Mouse (Mus musculus) intestine, embryonic 14.5 days (tissue): Measurements from ENCODE around the gene Pak1ip1. TPM values are rescaled to one million over a fixed set of nuclear protein-coding genes. Genes with fewer than 3 reads are reported as not detected.

Source experiments
- ATAC-seq: fragments of 200-750 bp; cut with Nextera tagmentation; replicated peaks from 2 replicates; pipeline ENCODE4 v1.8.0; 2017; ENCODE audit warnings: low read depth, moderate number of reproducible peaks, moderate TSS enrichment, moderate library complexity; ENCODE audit not compliant: low FRiP score, low TSS enrichment
- DNase-seq: peaks from one replicate; pipeline ENCODE4 v3.0.0-alpha.2; 2018; ENCODE audit warnings: low spot score
- H3K27ac ChIP-seq: fragments of 300-500 bp; sonication (generic); 2 replicates; pipeline ENCODE4 v1.5.1; 2014; ENCODE audit warnings: low read depth, mild to moderate bottlenecking, control low read depth
- H3K27me3 ChIP-seq: fragments of 300-500 bp; sonication (generic); replicated peaks from 2 replicates; pipeline ENCODE4 v1.6.1; 2014; ENCODE audit warnings: low read length, control low read depth; ENCODE audit not compliant: control insufficient read depth, insufficient read depth
- H3K36me3 ChIP-seq: fragments of 300-500 bp; sonication (generic); 2 replicates; pipeline ENCODE4 v1.6.1; 2014; ENCODE audit warnings: low read length, control low read depth; ENCODE audit not compliant: control insufficient read depth, insufficient read depth
- H3K4me1 ChIP-seq: fragments of 300-500 bp; sonication (generic); replicated peaks from 2 replicates; pipeline ENCODE4 v1.6.1; 2014; ENCODE audit warnings: low read length, control low read depth, mixed read lengths; ENCODE audit not compliant: control insufficient read depth, insufficient read depth
- H3K4me2 ChIP-seq: fragments of 300-500 bp; sonication (generic); 2 replicates; pipeline ENCODE4 v1.6.1; 2014; ENCODE audit warnings: low read length
- H3K4me3 ChIP-seq: fragments of 300-500 bp; sonication (generic); 2 replicates; pipeline ENCODE4 v1.5.1; 2014; ENCODE audit warnings: low read depth, low read length, control low read depth, mixed read lengths
- H3K9ac ChIP-seq: fragments of 300-500 bp; sonication (generic); 2 replicates; pipeline ENCODE4 v1.6.1; 2014; ENCODE audit warnings: mild to moderate bottlenecking, low read length
- H3K9me3 ChIP-seq: fragments of 300-500 bp; sonication (generic); 2 replicates; pipeline ENCODE4 v1.6.1; 2016; ENCODE audit warnings: low read length, control low read depth; ENCODE audit not compliant: control insufficient read depth
- WGBS: fragments of 180-500 bp; shearing (Covaris S2); extraction: QIAGEN DNeasy Blood & Tissue Kit; methylation state at CpG from one replicate; pipeline ENCODE4 v1.1.7; 2014; 5-methylcytosine and 5-hydroxymethylcytosine counted together
- polyA plus RNA-seq: library from polyadenylated mRNA; unstranded; fragments of >200 nt; fragmentation: Nextera tagmentation; extraction: Ambion mirVana; gene quantifications from 2 replicates; pipeline ENCODE4 v1.2.1, GENCODE M21; 2014

Gene Pak1ip1
- polyA plus RNA-seq, 1 experiment from 2014 or later: 72.2 TPM

DNA sequence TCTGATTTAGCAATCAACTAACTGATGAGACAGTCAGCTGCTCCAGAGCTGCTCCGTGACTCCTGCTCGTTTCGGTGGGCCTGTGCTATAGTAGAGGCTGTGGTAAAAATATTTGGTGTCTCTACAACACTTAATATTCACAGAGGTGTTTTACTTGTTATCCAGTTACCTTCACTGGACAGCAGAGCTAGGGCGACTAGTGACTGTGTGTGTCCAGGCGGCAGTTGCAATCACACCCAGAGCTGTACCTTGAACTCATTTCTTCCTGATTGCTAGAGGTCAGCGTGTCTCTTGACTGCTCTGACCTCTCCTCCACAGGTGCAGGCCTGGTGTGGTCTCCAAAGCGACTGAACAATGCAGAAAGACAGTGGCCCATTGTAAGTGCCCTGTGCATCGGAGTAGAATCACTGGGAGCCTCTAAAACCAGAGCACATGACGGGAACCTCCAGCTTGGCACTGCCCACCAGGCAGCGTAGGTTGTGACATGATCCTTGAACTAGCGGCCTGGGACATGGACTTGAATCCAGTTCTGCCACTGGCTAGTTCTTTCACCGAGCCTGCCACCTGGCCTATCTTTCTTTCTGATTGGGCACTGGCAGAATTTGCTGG, 16.1 kb downstream of the Pak1ip1 start:
- H3K27ac ChIP-seq: peak overlapping the region; percentile 89
- ATAC-seq (peak; percentile 10; the same call in 1 of the 2 replicates), DNase-seq (no peak)
- no peaks in the 10 kb centered on the region for H3K27me3 ChIP-seq
- WGBS: 40% methylated on average over 12 of the region's 12 CpGs
- H3K4me3 ChIP-seq: peak overlapping the region; percentile 80
- H3K9me3 ChIP-seq: no peaks in the 10 kb centered on the region
- H3K36me3 ChIP-seq: peaks cover 57% of the 10 kb centered on the region
- H3K4me1 ChIP-seq: peaks cover 15% of the 10 kb centered on the region
- H3K9ac ChIP-seq: peak overlapping the region; percentile 69
- peak overlapping the region; percentile 84 for H3K4me2 ChIP-seq

DNA sequence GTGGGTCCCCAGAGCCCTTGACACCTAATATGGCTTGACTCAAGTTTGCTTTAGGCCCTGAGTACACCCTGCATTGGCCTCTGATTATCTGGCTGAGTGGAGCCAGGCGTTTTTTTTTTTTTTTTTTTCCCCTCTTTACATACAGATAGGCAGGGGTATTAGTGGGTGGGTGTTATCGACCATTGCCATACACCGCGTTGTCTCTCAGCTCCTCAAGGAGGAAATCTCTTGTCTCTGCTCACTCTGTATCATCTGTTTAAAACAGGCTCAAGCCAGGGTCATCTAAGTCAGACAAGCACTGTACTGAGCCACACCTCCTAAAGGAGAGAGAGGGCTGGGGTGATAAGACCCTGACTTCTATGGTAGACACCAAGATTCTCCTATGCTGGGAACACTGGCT, 17.0 kb downstream of the Pak1ip1 start:
- no peak for ATAC-seq
- Histone ChIP-seq H3K4me3 (no peak overlapping the region), H3K4me1 (peaks cover 15% of the 10 kb centered on the region), H3K36me3 (peaks cover 53% of the 10 kb centered on the region), H3K27ac (no peak overlapping the region), H3K4me2 (no peak overlapping the region; the same call in 1 of the 2 replicates), H3K9ac (no peak overlapping the region), H3K27me3 (no peaks in the 10 kb centered on the region), H3K9me3 (no peaks in the 10 kb centered on the region)
- WGBS: 69% methylated on average over 4 of the region's 4 CpGs
- no peak for DNase-seq

DNA sequence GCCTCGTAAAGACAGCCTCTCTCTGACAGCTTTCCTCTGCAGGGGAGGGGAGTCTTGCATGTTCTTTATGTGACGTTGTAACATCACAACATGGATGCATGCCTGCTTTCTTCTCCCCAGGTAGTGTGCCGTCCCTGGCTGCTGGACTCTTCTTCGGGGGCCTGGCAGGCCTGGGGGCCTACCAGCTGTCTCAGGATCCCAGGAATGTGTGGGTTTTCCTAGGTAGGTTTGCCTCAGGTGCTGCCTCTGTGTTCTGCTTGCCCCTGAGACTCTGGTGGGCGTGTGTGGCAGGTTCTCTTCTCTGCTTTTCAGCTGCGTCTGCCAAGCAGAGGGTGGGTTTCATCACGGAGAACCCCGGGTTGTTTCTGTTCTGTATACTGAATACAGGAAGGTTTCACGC, 17.4 kb downstream of the Pak1ip1 start:
- Histone ChIP-seq H3K4me3 (no peak overlapping the region), H3K27me3 (no peaks in the 10 kb centered on the region), H3K4me1 (peaks cover 15% of the 10 kb centered on the region), H3K36me3 (peaks cover 53% of the 10 kb centered on the region), H3K4me2 (no peak overlapping the region), H3K27ac (no peak overlapping the region), H3K9me3 (no peaks in the 10 kb centered on the region), H3K9ac (no peak overlapping the region)
- WGBS: 93% methylated on average over 9 of the region's 9 CpGs
- DNase-seq (no peak), ATAC-seq (no peak)

DNA sequence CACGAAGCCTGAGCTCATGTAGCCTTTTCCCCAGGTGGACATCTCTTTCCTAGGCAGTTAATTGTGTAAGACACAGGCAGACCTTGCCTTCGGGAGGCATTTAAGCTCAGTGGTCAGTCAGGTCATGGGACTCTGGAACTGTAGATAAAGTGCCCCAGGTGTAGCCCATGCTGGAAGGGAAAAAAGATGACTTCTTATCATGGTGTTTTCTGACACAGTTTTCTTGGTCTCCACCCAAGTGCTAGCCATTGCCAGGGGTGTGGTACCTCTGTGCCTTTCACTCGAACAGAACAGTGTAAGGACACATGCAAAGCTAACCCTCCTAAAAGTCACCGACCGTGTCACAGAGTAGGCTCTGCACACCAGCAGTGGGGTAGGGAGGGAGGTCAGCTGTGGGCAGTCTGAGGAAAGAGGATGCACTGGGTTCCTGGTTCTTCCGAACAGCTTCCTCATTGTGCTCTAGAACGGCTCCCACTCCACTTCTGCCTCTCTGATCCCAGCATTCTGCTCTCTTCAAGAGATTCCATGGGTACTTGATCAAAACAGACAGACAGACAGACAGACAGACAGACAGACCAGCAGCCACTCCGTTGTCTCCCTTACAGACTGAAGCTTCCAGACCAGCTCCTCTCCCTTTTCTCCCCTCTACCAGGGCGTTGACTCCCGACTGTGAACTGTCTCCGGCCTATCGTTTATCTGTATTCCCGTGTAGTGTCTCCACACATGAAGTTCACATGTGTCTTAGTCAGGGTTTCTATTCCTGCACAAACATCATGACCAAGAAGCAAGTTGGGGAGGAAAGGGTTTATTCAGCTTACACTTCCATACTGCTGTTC, 18.2 kb downstream of the Pak1ip1 start:
- Histone ChIP-seq H3K27ac (no peak overlapping the region), H3K4me3 (no peak overlapping the region), H3K9me3 (no peaks in the 10 kb centered on the region), H3K36me3 (peaks cover 55% of the 10 kb centered on the region), H3K4me1 (peaks cover 15% of the 10 kb centered on the region), H3K4me2 (no peak overlapping the region), H3K9ac (no peak overlapping the region), H3K27me3 (no peaks in the 10 kb centered on the region)
- ATAC-seq (no peak), DNase-seq (no peak)
- 92% methylated on average over 13 of the region's 13 CpGs for WGBS

DNA sequence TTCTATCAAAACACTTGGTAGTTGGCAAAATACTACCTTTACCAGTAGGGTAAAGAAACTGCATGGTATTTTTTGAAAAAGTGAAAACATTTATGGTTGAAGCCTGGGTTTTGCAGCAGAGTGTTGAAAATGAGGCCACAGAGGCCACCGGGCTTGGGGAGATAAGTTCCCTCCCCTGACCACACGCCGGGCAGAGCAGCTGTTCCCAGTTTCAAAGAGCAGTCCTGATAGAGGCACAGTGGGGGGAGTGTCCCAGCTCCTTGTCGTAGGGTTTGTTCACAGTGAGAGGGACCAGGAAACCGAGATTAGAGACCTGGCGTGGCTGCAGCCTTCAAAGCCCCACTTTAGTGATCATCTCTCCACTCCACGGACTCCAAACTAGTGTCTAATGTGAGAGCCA, 19.7 kb downstream of the Pak1ip1 start:
- Histone ChIP-seq H3K9me3 (no peaks in the 10 kb centered on the region), H3K4me3 (no peak overlapping the region), H3K4me1 (peaks cover 13% of the 10 kb centered on the region), H3K27ac (no peak overlapping the region), H3K36me3 (peaks cover 49% of the 10 kb centered on the region), H3K4me2 (no peak overlapping the region), H3K9ac (no peak overlapping the region), H3K27me3 (no peaks in the 10 kb centered on the region)
- DNase-seq (no peak), ATAC-seq (no peak)
- WGBS: 67% methylated on average over 7 of the region's 7 CpGs

DNA sequence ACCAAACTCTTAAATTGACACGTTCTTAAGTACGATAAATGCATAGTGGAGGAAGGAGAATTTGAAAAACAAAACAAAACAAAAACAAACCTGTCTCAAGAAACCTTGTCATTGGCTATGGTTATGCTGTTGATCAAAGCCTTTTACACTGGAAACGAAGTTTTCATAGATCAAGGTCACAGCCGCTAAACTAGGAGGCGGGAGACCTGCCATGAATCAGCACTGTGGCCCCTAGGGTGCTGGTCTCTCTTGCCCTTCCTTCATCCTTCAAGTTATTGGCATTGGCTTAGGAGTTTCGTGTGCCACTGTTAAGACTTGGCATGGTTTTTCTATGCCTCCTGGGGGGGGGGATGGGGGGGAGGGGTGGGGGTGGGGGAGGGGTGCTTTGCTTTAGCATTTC, 20.8 kb downstream of the Pak1ip1 start:
- Histone ChIP-seq H3K4me3 (no peak overlapping the region), H3K9ac (no peak overlapping the region), H3K4me2 (no peak overlapping the region), H3K36me3 (peaks cover 49% of the 10 kb centered on the region), H3K27me3 (no peaks in the 10 kb centered on the region), H3K27ac (no peak overlapping the region), H3K4me1 (peaks cover 10% of the 10 kb centered on the region), H3K9me3 (no peaks in the 10 kb centered on the region)
- no peak for ATAC-seq
- 88% methylated on average over 6 of the region's 6 CpGs for WGBS
- DNase-seq: no peak

DNA sequence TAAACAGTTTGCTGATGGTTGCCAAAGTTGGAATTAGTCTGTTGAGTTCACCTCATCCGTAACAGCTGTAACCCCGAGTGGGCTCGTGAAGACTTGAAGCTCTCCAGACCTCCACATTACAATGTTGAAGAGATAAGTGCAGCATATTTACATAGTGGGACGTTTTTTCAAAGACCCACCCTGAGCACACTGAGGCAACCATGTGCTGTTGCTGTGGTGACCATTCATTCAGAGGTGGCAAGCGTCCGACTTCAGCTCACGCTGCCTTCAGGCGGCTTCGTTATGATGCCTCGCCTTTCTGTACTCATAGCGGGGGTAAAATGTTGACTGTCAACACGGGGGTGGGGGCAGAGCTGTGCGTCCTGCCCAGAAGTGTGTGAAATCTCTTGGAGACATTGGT, 21.3 kb downstream of the Pak1ip1 start:
- WGBS: 75% methylated on average over 13 of the region's 13 CpGs
- 0 out of 2 replicates have a peak, but pooled peaks have one; percentile 33 for ATAC-seq

DNA sequence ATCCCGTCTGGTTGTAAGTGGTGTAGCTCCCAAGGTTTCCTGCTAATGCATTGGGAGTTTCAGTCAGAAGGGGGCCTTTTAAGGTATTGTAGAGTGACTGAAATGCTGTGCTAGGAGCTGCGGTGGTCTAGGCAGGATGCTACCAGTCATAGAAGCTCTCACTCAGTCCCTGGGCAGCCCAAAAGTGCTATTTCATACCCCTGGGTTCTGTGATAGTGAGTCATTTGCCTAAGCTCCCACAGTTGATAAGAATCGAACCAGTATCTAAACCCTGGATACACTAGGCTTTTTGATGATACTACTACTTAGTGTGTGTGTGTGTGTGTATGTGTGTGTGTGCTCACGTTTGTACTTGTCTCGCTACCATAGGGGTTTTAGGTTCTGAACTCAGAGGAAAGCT, 29.3 kb downstream of the Pak1ip1 start:
- Histone ChIP-seq H3K4me3 (no peak overlapping the region), H3K27ac (no peak overlapping the region), H3K4me1 (no peaks in the 10 kb centered on the region), H3K9me3 (no peaks in the 10 kb centered on the region), H3K27me3 (no peaks in the 10 kb centered on the region), H3K36me3 (no peaks in the 10 kb centered on the region), H3K4me2 (no peak overlapping the region), H3K9ac (no peak overlapping the region)
- DNase-seq: no peak
- 77% methylated on average over 5 of the region's 5 CpGs for WGBS
- ATAC-seq: no peak

More for the DNA sequence above, 21.3 kb downstream of the Pak1ip1 start:
- Histone ChIP-seq H3K36me3 (peaks cover 49% of the 10 kb centered on the region), H3K9ac (no peak overlapping the region), H3K27ac (no peak overlapping the region), H3K4me2 (no peak overlapping the region), H3K4me1 (peaks cover 6% of the 10 kb centered on the region), H3K4me3 (no peak overlapping the region), H3K9me3 (no peaks in the 10 kb centered on the region), H3K27me3 (no peaks in the 10 kb centered on the region)
- no peak for DNase-seq
